Mouse (Mus musculus) lung, embryonic 14.5 days (tissue): ENCODE measurements around the gene Foxj2. TPM values are rescaled to one million over a fixed set of nuclear protein-coding genes. Genes with fewer than 3 reads are reported as not detected.

ENCODE experiments used
- ATAC-seq: fragments of 200-750 bp; cut with Nextera tagmentation; 2 replicates; pipeline ENCODE4 v1.8.0; 2017; ENCODE audit warnings: mild to moderate bottlenecking, moderate TSS enrichment, moderate library complexity; ENCODE audit not compliant: insufficient read depth
- DNase-seq: peaks from one replicate; pipeline ENCODE4 v3.0.0-alpha.2; 2015
- H3K27ac ChIP-seq: fragments of 300-500 bp; sonication (generic); 2 replicates; pipeline ENCODE4 v1.5.1; 2014; ENCODE audit warnings: low read depth, mild to moderate bottlenecking, moderate library complexity
- H3K27me3 ChIP-seq: fragments of 300-500 bp; sonication (generic); 2 replicates; pipeline ENCODE4 v1.6.1; 2014; ENCODE audit warnings: low read length, control low read depth; ENCODE audit not compliant: insufficient read depth
- H3K36me3 ChIP-seq: fragments of 300-500 bp; sonication (generic); 2 replicates; pipeline ENCODE4 v1.6.1; 2014; ENCODE audit warnings: control low read depth; ENCODE audit not compliant: insufficient read depth
- H3K4me1 ChIP-seq: fragments of 300-500 bp; sonication (generic); 2 replicates; pipeline ENCODE4 v1.6.1; 2014; ENCODE audit warnings: antibody characterized with exemption, control low read depth; ENCODE audit not compliant: insufficient read depth
- H3K4me2 ChIP-seq: fragments of 300-500 bp; sonication (generic); 2 replicates; pipeline ENCODE4 v1.6.1; 2014; ENCODE audit warnings: mild to moderate bottlenecking
- H3K4me3 ChIP-seq: fragments of 300-500 bp; sonication (generic); 2 replicates; pipeline ENCODE4 v1.5.1; 2014; ENCODE audit warnings: low read depth, low read length
- H3K9ac ChIP-seq: fragments of 300-500 bp; sonication (generic); 2 replicates; pipeline ENCODE4 v1.6.1; 2014
- H3K9me3 ChIP-seq: fragments of 300-500 bp; sonication (generic); 2 replicates; pipeline ENCODE4 v1.6.1; 2016; ENCODE audit warnings: low read depth, low read length, control low read depth
- CTCF ChIP-seq: IDR thresholded peaks from 2 replicates; pipeline ENCODE4 v1.5.1; 2016; ENCODE audit warnings: antibody characterized with exemption, low read depth
- WGBS: fragments of 180-500 bp; shearing (Covaris S2); extraction: QIAGEN DNeasy Blood & Tissue Kit; methylation state at CpG from one replicate; pipeline ENCODE4 v1.1.7; 2014; 5-methylcytosine and 5-hydroxymethylcytosine counted together
- polyA plus RNA-seq: library from polyadenylated mRNA; unstranded; fragments of >200 nt; fragmentation: Nextera tagmentation; extraction: Ambion mirVana; gene quantifications from 2 replicates; pipeline ENCODE4 v1.2.1, GENCODE M21; 2014

Foxj2 gene
- polyA plus RNA-seq, 1 experiment from 2014 or later = 7.5 TPM

DNA sequence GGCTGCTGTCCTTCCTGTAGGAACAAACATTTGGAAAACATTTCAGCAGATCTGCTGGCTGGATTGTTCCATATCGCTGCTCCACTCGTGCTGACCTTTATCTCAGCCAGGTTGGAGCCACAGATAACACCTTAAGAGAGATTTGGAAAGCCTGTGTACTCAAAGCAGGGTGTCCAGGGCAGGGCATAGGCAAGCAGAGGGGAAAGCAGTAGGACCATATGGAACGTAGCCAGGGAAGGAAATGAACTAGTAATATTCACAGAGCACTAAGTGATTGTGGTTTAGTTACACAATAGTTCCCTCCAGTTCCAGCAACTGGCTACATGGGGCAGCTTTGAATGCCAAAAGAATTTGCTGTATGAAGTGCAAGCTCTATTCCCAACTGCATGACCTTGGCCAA, 37.5 kb upstream of the Foxj2 start:
- DNase-seq = peak; percentile 25
- no peak overlapping the region for H3K27ac ChIP-seq
- H3K4me2 ChIP-seq = no peak overlapping the region
- TF ChIP-seq CTCF = no peak
- no peak overlapping the region for H3K9ac ChIP-seq
- ATAC-seq = no peak
- WGBS = 26% methylated on average over 3 of the region's 3 CpGs
- no peaks in the 10 kb centered on the region for H3K4me1 ChIP-seq
- no peaks in the 10 kb centered on the region for H3K36me3 ChIP-seq
- H3K4me3 ChIP-seq = no peak overlapping the region
- no peaks in the 10 kb centered on the region for H3K9me3 ChIP-seq
- no peaks in the 10 kb centered on the region for H3K27me3 ChIP-seq

DNA sequence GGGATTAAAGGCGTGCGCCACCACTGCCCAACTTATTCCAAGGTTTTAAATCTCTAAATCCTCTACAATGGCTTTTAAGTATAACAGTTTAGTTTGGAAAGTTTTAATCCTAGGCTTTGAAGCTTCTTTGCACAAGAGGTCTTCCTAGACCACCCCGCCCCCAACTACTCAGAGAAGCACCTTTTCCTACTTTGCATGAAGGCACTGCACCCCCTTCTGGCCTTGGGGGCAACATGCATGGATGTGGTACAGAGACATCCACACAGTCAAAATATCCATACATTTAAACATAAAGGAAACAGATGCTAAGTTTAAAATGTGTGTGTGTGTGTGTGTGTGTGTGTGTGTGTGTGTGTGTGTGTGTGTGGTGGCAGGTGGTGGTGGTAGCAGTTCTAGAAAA, 34.8 kb upstream of the Foxj2 start:
- Histone ChIP-seq H3K27ac (no peak overlapping the region), H3K4me3 (no peak overlapping the region), H3K36me3 (no peaks in the 10 kb centered on the region), H3K9ac (no peak overlapping the region), H3K4me2 (no peak overlapping the region), H3K9me3 (no peaks in the 10 kb centered on the region), H3K4me1 (no peaks in the 10 kb centered on the region), H3K27me3 (no peaks in the 10 kb centered on the region)
- ATAC-seq = no peak
- peak; percentile 50 for TF ChIP-seq CTCF
- WGBS = 88% methylated on average over 3 of the region's 3 CpGs
- DNase-seq = peak; percentile 29

DNA sequence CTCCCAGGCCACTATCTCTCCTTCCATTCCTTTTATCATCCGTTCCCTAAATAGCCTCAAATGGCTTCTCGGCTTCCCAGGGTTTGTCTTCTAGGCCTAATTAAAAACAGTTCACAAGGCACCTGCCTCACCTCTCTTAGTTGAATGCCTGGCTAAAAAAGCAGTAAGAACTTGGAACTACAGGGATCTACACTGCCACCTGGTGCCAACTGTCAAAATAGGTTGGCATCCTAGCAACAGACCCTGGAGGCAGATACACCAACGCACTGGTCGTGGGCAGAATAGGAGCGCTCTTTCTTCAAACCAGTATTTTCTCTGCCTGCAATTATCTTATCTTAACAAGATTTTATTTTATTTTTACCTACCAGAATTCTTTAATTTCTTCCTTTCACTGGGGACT, 33.4 kb upstream of the Foxj2 start:
- Histone ChIP-seq H3K4me2 (no peak overlapping the region), H3K27me3 (no peaks in the 10 kb centered on the region), H3K9ac (no peak overlapping the region), H3K4me1 (no peaks in the 10 kb centered on the region), H3K27ac (no peak overlapping the region), H3K36me3 (no peaks in the 10 kb centered on the region), H3K9me3 (no peaks in the 10 kb centered on the region), H3K4me3 (no peak overlapping the region)
- ATAC-seq (no peak), DNase-seq (peak; percentile 81)
- WGBS = 32% methylated on average over 5 of the region's 5 CpGs
- TF ChIP-seq CTCF = peak; percentile 73

DNA sequence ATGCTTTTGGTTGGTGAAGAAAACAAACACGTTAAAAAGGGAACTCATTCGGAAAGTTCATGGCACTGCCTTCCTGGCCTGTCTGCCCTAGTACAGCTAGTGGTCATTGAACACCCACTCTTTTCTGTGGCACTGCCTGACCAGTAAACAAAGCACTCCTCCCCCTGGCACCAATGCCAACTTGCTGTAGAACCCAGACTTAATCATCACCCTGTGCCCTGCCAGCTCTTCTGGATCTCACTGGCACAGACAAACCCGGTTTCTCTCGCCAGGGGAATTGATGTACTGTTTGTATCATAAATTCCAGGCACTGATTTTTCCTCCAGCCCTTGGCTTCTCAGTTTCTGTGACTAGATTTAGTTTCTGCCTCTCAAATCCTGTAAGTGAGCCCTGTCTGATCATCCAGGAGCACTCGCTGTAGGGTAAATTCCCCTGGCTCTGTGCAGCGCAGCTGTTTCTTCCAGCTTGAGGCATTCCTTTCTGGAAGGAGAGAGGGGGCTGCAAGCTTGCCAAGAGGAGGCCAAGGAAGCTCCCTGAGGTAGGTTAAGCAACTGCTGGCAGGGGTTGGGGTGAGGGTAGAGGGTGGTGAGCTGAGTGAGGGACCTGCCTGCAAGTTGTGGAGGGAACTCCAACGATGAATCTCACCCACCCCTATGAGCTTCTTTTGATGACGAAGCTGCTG, 24.3 kb upstream of the Foxj2 start:
- no peaks in the 10 kb centered on the region for H3K36me3 ChIP-seq
- ATAC-seq = no peak
- H3K9ac ChIP-seq = no peak overlapping the region
- no peaks in the 10 kb centered on the region for H3K9me3 ChIP-seq
- H3K27me3 ChIP-seq = no peaks in the 10 kb centered on the region
- H3K4me1 ChIP-seq = no peaks in the 10 kb centered on the region
- TF ChIP-seq CTCF = no peak
- no peak overlapping the region for H3K4me3 ChIP-seq
- WGBS = 69% methylated on average over 8 of the region's 8 CpGs
- no peak for DNase-seq
- H3K4me2 ChIP-seq = no peak overlapping the region
- no peak overlapping the region for H3K27ac ChIP-seq

DNA sequence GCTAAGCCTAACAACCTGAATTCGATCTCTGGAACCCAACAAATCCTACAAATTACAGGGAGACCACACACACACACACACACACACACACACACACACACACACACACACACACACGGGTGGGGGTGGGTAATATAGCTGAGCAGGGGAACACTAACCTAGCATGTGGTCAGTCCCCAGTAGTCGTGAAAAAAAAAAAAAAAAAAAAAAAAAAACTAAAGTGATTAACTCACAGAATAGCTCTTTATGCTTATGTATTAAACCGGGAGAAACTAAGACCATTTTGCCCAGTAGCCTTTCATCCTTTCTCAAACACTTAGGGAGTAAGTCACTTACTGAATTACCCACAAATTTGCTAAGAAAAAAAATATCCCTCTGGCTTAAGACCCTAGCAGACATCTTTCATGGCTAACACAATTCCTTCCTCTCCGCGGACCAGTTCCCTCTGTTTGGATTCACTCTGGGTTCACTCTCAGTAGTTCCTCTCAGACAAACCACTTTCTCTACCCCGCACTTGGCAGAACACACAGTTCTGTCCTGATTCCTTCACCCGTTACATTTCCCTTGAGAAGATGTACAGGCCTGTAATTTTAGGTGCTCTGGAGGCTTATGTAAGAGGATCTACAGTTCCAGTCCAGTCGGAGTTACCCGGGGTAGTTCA, 18.9 kb upstream of the Foxj2 start:
- Histone ChIP-seq H3K9ac (peak overlapping the region; percentile 71), H3K4me1 (no peaks in the 10 kb centered on the region), H3K27ac (peak overlapping the region; percentile 31; the same call in 1 of the 2 replicates), H3K9me3 (no peaks in the 10 kb centered on the region), H3K36me3 (no peaks in the 10 kb centered on the region), H3K4me2 (peak overlapping the region; percentile 98), H3K4me3 (peak overlapping the region; percentile 52), H3K27me3 (no peaks in the 10 kb centered on the region)
- TF ChIP-seq CTCF = no peak
- WGBS = 32% methylated on average over 10 of the region's 10 CpGs
- DNase-seq (no peak), ATAC-seq (no peak; the same call in none of the 2 replicates)

DNA sequence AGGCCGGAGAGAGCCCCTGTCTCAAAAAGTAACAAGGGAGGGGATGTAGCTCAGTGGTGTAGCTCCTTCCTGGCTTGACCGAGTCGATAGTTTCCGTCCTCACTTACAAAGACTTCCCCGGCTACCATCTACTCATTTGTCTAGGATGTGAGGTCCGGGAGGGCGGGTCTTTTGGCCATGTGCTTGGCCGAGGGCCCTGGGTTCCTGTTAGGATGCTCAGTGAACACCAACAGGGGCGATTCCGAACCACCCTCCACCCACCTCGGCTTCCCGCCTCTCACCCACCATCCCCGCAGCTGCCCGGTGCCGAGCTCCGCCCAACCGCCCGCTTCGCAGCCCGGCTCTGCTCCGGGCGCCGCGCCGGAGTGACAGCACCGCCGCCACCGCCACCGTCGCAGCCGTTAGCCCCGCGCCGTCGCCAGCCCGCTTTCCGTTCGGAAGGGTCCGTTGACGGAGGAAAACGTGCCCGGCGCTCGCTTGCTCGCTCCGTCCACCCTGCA, 18.4 kb upstream of the Foxj2 start, which contains the start of gene Slc2a3:
Gene Slc2a3 (minus strand): TSS at position 340 of the 500 bp plus-strand sequence.
- peak within 1 kb of the TSS; percentile 71 for H3K9ac ChIP-seq
- ATAC-seq (peak; percentile 84), DNase-seq (peak; percentile 80)
- H3K27me3 ChIP-seq = no peaks in the 10 kb centered on the region
- under 1% methylated on average over 35 of the region's 46 CpGs for WGBS
- no peaks in the 10 kb centered on the region for H3K4me1 ChIP-seq
- H3K9me3 ChIP-seq = no peaks in the 10 kb centered on the region
- TF ChIP-seq CTCF = no peak
- peak within 1 kb of the TSS; percentile 52 for H3K4me3 ChIP-seq
- H3K4me2 ChIP-seq = peak within 1 kb of the TSS; percentile 98
- peak within 1 kb of the TSS; percentile 47 for H3K27ac ChIP-seq
- no peaks in the 10 kb centered on the region for H3K36me3 ChIP-seq

DNA sequence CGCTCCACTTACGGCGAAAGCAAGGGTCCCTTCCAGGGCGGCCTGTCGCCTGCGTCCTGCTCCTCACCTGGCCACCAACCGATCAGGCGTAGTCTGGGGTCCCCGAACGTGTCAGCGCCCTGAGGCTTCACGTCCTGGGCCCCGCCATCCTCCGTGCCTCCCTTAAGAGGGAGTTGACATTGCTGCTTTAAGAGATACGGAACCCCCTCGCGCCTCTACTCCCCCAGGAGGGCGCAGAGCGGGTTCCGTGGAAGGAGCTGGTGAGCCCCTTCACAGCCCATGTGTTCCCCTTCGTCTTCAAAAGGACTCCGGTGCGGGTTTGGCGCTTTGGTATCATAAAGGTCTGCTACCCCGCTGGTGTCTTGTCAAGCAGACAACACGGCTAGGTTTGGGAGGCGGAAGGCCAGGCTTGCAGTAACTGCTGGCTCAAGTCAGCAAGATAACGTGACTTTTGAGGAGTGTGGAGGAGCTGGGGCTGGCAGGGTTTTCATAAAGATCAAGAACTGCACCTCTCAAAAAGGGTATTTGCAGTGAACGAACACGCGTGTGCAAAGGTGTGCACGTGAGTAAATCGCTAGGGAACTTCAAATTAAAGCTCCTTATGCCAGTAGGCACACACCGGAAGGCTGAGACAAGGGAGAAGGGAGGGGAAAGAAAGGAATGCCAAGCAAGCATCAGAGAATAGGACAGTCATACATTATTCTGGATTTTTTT, 17.8 kb upstream of the Foxj2 start:
- Histone ChIP-seq H3K27ac (peak overlapping the region; percentile 47; the same call in 1 of the 2 replicates), H3K9ac (peak overlapping the region; percentile 71), H3K4me3 (peak overlapping the region; percentile 52), H3K4me2 (peak overlapping the region; percentile 98), H3K4me1 (no peaks in the 10 kb centered on the region), H3K36me3 (no peaks in the 10 kb centered on the region), H3K27me3 (no peaks in the 10 kb centered on the region), H3K9me3 (no peaks in the 10 kb centered on the region)
- ATAC-seq = peak; percentile 69
- TF ChIP-seq CTCF = no peak
- DNase-seq = peak; percentile 65
- 3% methylated on average over 34 of the region's 34 CpGs for WGBS
